Mouse (Mus musculus): ENCODE data around the gene Ifna15. TPM values are rescaled to one million over a fixed set of nuclear protein-coding genes. Genes with fewer than 3 reads are reported as not detected.
"Not testable (repeated sequence)": the region's sequence is repeated elsewhere in the genome, so short reads cannot be mapped to it uniquely, and the experiment has no call there.

The Ifna15 gene
- polyA plus RNA-seq (2014; fragmentation: Nextera tagmentation; extraction: Ambion mirVana): not detected in 2 replicates

- not testable (repeated sequence) for H3K36me3 ChIP-seq (ENCODE audit: control insufficient read depth, insufficient read depth, low read length); H3K9me3 ChIP-seq (replicated peaks; ENCODE audit: control insufficient read depth, low read length); H3K27me3 ChIP-seq (ENCODE audit: control insufficient read depth, insufficient read depth, low read length); H3K9ac ChIP-seq (ENCODE audit: low read depth, low read length); H3K4me3 ChIP-seq (ENCODE audit: low read depth, low read length); H3K4me2 ChIP-seq; ATAC-seq (replicated peaks; ENCODE audit: insufficient number of reproducible peaks, low FRiP score, low TSS enrichment); H3K27ac ChIP-seq (ENCODE audit: low read depth, low read length); H3K4me1 ChIP-seq (ENCODE audit: control insufficient read depth, insufficient read depth, low read length)
These were observed at the start of gene Ifna15 for GRCm38 (mm10) chr4:88558145-88558544. TSS of gene Ifna15 (minus strand) at chr4:88558245.

GRCm38 (mm10) chr4:88603276-88603675 is 45.2 kb upstream of the Ifna15 start, which contains the start of gene Ifna12:
TSS of gene Ifna12 (minus strand) at chr4:88603376.
- ATAC-seq (replicated peaks; ENCODE audit: insufficient number of reproducible peaks, low FRiP score, low TSS enrichment): no peak
- no peaks in the 10 kb centered on the region for H3K36me3 ChIP-seq (ENCODE audit: control insufficient read depth, insufficient read depth, low read length)
- no peak within 1 kb of the TSS for H3K4me3 ChIP-seq (ENCODE audit: low read depth, low read length)
- no peak within 1 kb of the TSS for H3K4me2 ChIP-seq
- H3K27me3 ChIP-seq (ENCODE audit: control insufficient read depth, insufficient read depth, low read length): no peaks in the 10 kb centered on the region
- no peaks in the 10 kb centered on the region for H3K9me3 ChIP-seq (replicated peaks; ENCODE audit: control insufficient read depth, low read length)
- H3K27ac ChIP-seq (ENCODE audit: low read depth, low read length): no peak within 1 kb of the TSS
- H3K9ac ChIP-seq (ENCODE audit: low read depth, low read length): no peak within 1 kb of the TSS
- no peaks in the 10 kb centered on the region for H3K4me1 ChIP-seq (ENCODE audit: control insufficient read depth, insufficient read depth, low read length)

- no peaks in the 10 kb centered on the region for H3K36me3 ChIP-seq (ENCODE audit: control insufficient read depth, insufficient read depth, low read length)
- ATAC-seq (replicated peaks; ENCODE audit: insufficient number of reproducible peaks, low FRiP score, low TSS enrichment): no peak
- H3K9me3 ChIP-seq (replicated peaks; ENCODE audit: control insufficient read depth, low read length): no peaks in the 10 kb centered on the region
- no peak within 1 kb of the TSS for H3K9ac ChIP-seq (ENCODE audit: low read depth, low read length)
- no peaks in the 10 kb centered on the region for H3K27me3 ChIP-seq (ENCODE audit: control insufficient read depth, insufficient read depth, low read length)
- H3K4me3 ChIP-seq (ENCODE audit: low read depth, low read length): no peak within 1 kb of the TSS
- H3K4me2 ChIP-seq: no peak within 1 kb of the TSS
- H3K27ac ChIP-seq (ENCODE audit: low read depth, low read length): no peak within 1 kb of the TSS
- no peaks in the 10 kb centered on the region for H3K4me1 ChIP-seq (ENCODE audit: control insufficient read depth, insufficient read depth, low read length)
- WGBS (ENCODE audit: insufficient replicate concordance): 74% methylated on average over 1 of the region's 1 CpGs
These were observed 34.2 kb upstream of the Ifna15 start, which contains the start of gene Ifna9 for GRCm38 (mm10) chr4:88592285-88592684. TSS of gene Ifna9 (minus strand) at chr4:88592385.

- ATAC-seq (replicated peaks; ENCODE audit: insufficient number of reproducible peaks, low FRiP score, low TSS enrichment): no peak
- Histone ChIP-seq H3K9ac (ENCODE audit: low read depth, low read length) (no peak within 1 kb of the TSS), H3K9me3 (replicated peaks; ENCODE audit: control insufficient read depth, low read length) (no peaks in the 10 kb centered on the region), H3K4me3 (ENCODE audit: low read depth, low read length) (no peak within 1 kb of the TSS), H3K27me3 (ENCODE audit: control insufficient read depth, insufficient read depth, low read length) (no peaks in the 10 kb centered on the region), H3K27ac (ENCODE audit: low read depth, low read length) (no peak within 1 kb of the TSS), H3K4me1 (ENCODE audit: control insufficient read depth, insufficient read depth, low read length) (no peaks in the 10 kb centered on the region), H3K36me3 (ENCODE audit: control insufficient read depth, insufficient read depth, low read length) (no peaks in the 10 kb centered on the region), H3K4me2 (no peak within 1 kb of the TSS)
- 71% methylated on average over 1 of the region's 1 CpGs for WGBS (ENCODE audit: insufficient replicate concordance)
These were observed 13.7 kb upstream of the Ifna15 start, which contains the start of gene Ifna14 for GRCm38 (mm10) chr4:88571698-88572097. TSS of gene Ifna14 (minus strand) at chr4:88571798.

- H3K4me2 ChIP-seq: no peak overlapping the region
- H3K9ac ChIP-seq (ENCODE audit: low read depth, low read length): no peak overlapping the region
- no peaks in the 10 kb centered on the region for H3K36me3 ChIP-seq (ENCODE audit: control insufficient read depth, insufficient read depth, low read length)
- no peaks in the 10 kb centered on the region for H3K27me3 ChIP-seq (ENCODE audit: control insufficient read depth, insufficient read depth, low read length)
- no peak for ATAC-seq (replicated peaks; ENCODE audit: insufficient number of reproducible peaks, low FRiP score, low TSS enrichment)
- H3K4me3 ChIP-seq (ENCODE audit: low read depth, low read length): no peak overlapping the region
- 90% methylated on average over 1 of the region's 1 CpGs for WGBS (ENCODE audit: insufficient replicate concordance)
- no peaks in the 10 kb centered on the region for H3K4me1 ChIP-seq (ENCODE audit: control insufficient read depth, insufficient read depth, low read length)
- no peak overlapping the region for H3K27ac ChIP-seq (ENCODE audit: low read depth, low read length)
- no peaks in the 10 kb centered on the region for H3K9me3 ChIP-seq (replicated peaks; ENCODE audit: control insufficient read depth, low read length)
These were observed 3.7 kb upstream of the Ifna15 start for GRCm38 (mm10) chr4:88561791-88562190.

- Histone ChIP-seq H3K27me3 (ENCODE audit: control insufficient read depth, insufficient read depth, low read length) (no peaks in the 10 kb centered on the region), H3K9me3 (replicated peaks; ENCODE audit: control insufficient read depth, low read length) (no peaks in the 10 kb centered on the region), H3K9ac (ENCODE audit: low read depth, low read length) (no peak overlapping the region; the same call in 1 of the 2 replicates), H3K4me3 (ENCODE audit: low read depth, low read length) (peak overlapping the region; percentile 40), H3K36me3 (ENCODE audit: control insufficient read depth, insufficient read depth, low read length) (no peaks in the 10 kb centered on the region), H3K27ac (ENCODE audit: low read depth, low read length) (no peak overlapping the region), H3K4me1 (ENCODE audit: control insufficient read depth, insufficient read depth, low read length) (no peaks in the 10 kb centered on the region), H3K4me2 (peak overlapping the region; percentile 70)
- 31% methylated on average over 22 of the region's 22 CpGs for WGBS (ENCODE audit: insufficient replicate concordance)
- peak; percentile 57; the same call in 1 of the 2 replicates for ATAC-seq (replicated peaks; ENCODE audit: insufficient number of reproducible peaks, low FRiP score, low TSS enrichment)
These were observed 7.7 kb downstream of the Ifna15 start for GRCm38 (mm10) chr4:88550161-88550945.

GRCm38 (mm10) chr4:88547986-88548385 is 10.1 kb downstream of the Ifna15 start:
- H3K4me1 ChIP-seq (ENCODE audit: control insufficient read depth, insufficient read depth, low read length): no peaks in the 10 kb centered on the region
- H3K27me3 ChIP-seq (ENCODE audit: control insufficient read depth, insufficient read depth, low read length): no peaks in the 10 kb centered on the region
- H3K9ac ChIP-seq (ENCODE audit: low read depth, low read length): no peak overlapping the region
- no peak for ATAC-seq (replicated peaks; ENCODE audit: insufficient number of reproducible peaks, low FRiP score, low TSS enrichment)
- WGBS (ENCODE audit: insufficient replicate concordance): 74% methylated on average over 1 of the region's 1 CpGs
- H3K9me3 ChIP-seq (replicated peaks; ENCODE audit: control insufficient read depth, low read length): no peaks in the 10 kb centered on the region
- H3K27ac ChIP-seq (ENCODE audit: low read depth, low read length): no peak overlapping the region
- no peaks in the 10 kb centered on the region for H3K36me3 ChIP-seq (ENCODE audit: control insufficient read depth, insufficient read depth, low read length)
- no peak overlapping the region for H3K4me3 ChIP-seq (ENCODE audit: low read depth, low read length)
- H3K4me2 ChIP-seq: no peak overlapping the region

- no peaks in the 10 kb centered on the region for H3K36me3 ChIP-seq (ENCODE audit: control insufficient read depth, insufficient read depth, low read length)
- no peak overlapping the region for H3K4me2 ChIP-seq
- H3K4me3 ChIP-seq (ENCODE audit: low read depth, low read length): no peak overlapping the region
- H3K27ac ChIP-seq (ENCODE audit: low read depth, low read length): no peak overlapping the region
- WGBS (ENCODE audit: insufficient replicate concordance): 49% methylated on average over 2 of the region's 2 CpGs
- H3K27me3 ChIP-seq (ENCODE audit: control insufficient read depth, insufficient read depth, low read length): no peaks in the 10 kb centered on the region
- no peaks in the 10 kb centered on the region for H3K4me1 ChIP-seq (ENCODE audit: control insufficient read depth, insufficient read depth, low read length)
- H3K9ac ChIP-seq (ENCODE audit: low read depth, low read length): no peak overlapping the region
- H3K9me3 ChIP-seq (replicated peaks; ENCODE audit: control insufficient read depth, low read length): no peaks in the 10 kb centered on the region
- no peak for ATAC-seq (replicated peaks; ENCODE audit: insufficient number of reproducible peaks, low FRiP score, low TSS enrichment)
These were observed 14.3 kb downstream of the Ifna15 start for GRCm38 (mm10) chr4:88543649-88544234.
